Mouse (Mus musculus) kidney, postnatal 10 days (tissue): ENCODE measurements around the gene Cdhr2.
A peak's percentile ranks its signal among the peaks of the same experiment; 100 is the strongest.

ENCODE experiments used
- DNase-seq: peaks from one replicate; pipeline ENCODE4 v3.0.0; 2021; ENCODE audit warnings: mixed read lengths

The Cdhr2 gene

GRCm38 (mm10) chr13:54693558-54694347, 7.5 kb upstream of the Cdhr2 start, which contains the start of gene Rnf44:
TSS of gene Rnf44 (minus strand) at chr13:54693907.
- peak; percentile 99 for DNase-seq

DNA sequence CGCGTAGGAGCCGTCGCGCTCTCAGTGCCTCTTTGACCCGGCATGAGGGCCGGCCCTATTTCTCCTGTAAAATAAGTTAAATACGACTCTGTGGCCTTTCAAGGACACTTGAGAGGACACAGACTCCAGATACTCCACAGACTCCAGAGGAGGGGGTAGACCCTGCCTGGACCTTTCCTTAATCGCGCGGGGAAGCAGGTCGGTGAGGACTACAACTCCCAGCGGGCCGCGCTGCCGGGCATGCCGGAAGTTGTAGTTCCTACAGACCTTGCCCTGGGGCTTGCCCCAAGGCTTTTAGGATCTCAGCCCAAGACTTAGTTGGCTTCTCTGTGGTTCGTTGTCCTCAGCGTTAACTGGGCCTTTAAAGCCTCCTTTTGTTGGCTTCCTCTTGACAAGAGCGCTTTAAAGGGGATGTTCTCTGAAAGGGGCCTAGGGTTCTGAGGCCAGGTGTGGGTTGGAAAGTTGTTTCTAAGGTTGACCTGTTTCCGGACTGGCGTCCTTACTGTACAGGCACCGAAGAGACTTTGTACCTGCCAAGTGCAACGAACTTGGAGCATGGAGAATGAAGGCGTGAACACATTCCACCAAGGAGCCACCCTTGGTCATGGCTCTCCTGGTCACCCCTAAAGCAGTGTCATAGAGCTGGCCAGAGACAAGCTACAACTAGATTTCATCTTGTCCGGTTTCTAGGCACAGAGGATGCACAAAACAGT, 6.8 kb upstream of the Cdhr2 start:
- peak; percentile 92 for DNase-seq

DNA sequence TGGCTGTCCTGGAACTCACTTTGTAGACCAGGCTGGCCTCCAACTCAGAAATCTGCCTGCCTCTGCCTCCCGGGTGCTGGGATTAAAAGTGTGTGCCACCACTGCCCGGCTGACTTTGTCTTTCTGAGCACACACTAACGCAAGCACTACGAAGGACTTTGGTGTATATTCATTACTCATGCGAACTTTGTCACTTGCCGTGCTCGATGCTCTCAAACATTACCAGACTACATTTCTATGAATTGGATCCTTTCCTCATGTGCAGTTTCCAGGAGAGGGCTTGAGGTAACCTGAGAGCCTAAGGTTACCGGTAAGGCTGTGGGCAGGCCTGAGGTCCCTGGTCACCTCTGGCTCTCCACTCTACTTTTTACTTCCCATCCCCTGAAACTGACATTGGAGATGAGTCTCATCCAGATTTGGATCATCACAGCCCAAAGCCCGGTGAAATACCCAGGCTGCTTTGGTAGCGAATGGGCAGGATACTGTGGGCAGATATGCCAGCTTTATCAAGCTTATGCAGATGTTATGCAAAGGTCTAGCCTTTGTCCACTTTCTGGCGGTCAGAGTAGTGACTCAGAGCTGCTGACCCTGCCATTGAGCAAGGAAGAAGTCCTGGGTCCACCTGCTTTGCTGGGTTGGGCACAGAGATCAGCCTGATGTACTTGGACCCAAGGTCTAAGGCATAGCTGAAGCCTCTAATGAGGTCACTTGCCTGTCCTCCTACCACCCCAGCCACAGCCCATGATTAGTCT, 5.6 kb upstream of the Cdhr2 start:
- DNase-seq, result no peak

- no peak for DNase-seq
Observed at GRCm38 (mm10) chr13:54702507-54702906, 1.2 kb downstream of the Cdhr2 start.

DNA sequence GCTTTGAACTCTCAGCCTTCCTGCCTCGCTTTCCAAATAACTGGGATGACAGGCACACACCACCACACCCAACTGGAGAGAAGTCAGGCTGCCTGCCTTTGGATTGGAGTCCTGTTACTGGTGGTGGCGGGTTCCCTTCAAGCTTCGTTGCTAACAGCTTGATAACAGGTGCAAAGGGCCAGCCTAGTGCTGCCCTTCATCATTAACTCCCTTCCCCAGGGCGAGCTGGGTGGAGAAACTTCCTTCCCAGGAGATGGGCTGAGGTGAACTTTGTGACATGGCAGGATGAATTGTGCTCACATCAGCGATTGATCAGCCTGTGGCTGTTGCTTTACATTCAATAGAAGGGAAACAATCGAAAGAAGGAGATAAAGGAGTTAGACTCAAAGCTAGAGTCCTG, 3.6 kb downstream of the Cdhr2 start:
- DNase-seq, result no peak

- no peak for DNase-seq
Observed at GRCm38 (mm10) chr13:54710866-54711265, 9.6 kb downstream of the Cdhr2 start.

GRCm38 (mm10) chr13:54714393-54714792, 13.1 kb downstream of the Cdhr2 start:
- DNase-seq, result no peak

GRCm38 (mm10) chr13:54714996-54715395, 13.7 kb downstream of the Cdhr2 start:
- no peak for DNase-seq

- peak; percentile 63 for DNase-seq
Observed at GRCm38 (mm10) chr13:54716916-54717315, 15.7 kb downstream of the Cdhr2 start.

DNA sequence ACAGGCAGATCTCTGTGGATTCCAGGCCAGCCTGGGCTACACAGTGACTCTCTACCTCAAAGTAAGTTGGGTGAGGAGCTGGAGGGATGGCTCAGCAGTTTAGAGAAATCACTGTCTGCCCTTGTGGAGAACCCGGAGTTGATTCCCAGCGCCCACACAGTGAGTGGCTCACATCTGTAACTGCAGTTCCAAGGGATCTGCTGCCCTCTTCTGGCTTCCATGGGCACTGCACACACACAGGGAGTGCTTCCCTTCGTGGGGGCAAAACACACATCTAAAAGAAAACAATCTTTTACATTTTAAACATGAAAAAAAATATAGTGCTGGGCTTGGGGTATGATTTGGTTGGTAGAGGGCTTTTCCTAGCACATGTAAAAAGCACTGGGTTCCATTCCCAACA, 21.9 kb downstream of the Cdhr2 start:
- DNase-seq, result no peak

DNA sequence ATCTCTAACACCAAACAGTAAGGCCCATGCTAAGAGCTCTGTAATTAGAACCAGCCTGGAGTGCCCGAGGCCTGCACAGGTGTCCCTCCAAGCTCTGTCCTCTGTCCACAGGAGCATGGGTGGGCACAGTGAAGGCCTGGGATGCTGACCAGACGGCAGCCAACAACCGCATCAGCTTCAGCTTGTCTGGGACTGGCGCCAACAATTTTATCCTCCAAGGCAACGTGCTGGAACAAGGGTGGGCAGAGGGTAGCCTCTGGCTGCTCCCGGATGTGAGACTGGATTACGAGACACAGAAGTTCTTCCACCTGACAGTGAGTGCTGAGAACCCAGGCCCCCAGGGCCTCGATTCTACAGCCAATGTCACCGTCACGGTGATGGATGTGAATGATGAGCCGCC, 24.9 kb downstream of the Cdhr2 start:
- no peak for DNase-seq

DNA sequence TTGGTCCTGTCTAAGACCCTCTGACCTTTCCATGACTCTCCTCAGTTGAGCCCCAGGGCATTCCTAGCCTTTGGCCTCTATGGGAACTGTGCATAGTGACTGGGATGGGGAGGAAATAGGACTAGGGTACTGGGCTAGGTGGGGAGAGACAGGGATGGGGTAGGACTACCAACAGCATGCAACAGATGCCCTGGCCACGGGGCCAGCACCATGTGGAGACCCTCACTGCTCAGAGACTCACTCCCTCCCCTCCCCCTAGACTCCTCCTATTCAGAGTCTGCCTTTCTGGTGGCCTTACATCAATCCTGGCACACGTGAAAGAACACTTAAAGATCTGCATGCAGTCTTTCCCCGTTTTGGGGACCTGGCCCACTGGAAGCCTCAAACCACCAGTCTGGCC, 35.7 kb downstream of the Cdhr2 start:
- DNase-seq, result no peak

- DNase-seq, result peak; percentile 38
Observed at GRCm38 (mm10) chr13:54737488-54738212, 36.4 kb downstream of the Cdhr2 start.

- peak; percentile 12 for DNase-seq
Observed at GRCm38 (mm10) chr13:54738213-54738601, 36.9 kb downstream of the Cdhr2 start.

DNA sequence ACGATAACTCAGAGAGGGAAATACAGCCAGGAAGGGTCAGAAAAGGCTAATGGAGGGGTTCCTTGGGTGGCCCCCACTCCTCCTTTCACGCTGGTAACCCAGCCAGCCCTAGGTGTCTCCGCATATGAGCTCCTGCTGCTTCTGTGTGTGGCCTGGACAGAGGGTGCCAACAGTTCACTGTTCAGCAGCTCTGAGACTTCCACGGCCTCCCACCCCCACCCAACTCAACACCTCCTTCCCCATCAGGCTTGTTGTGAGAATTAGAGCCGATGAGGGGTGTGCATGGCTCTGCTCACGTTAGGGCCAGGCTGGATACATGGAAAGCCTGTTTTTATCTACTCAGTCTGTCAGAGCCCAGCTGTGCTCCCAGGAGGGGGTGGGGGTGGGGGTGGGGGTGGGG, 44.8 kb downstream of the Cdhr2 start:
- DNase-seq, result no peak

GRCm38 (mm10) chr13:54746896-54747295, 45.6 kb downstream of the Cdhr2 start:
- no peak for DNase-seq

GRCm38 (mm10) chr13:54748190-54748589, 46.9 kb downstream of the Cdhr2 start:
- DNase-seq, result no peak

DNA sequence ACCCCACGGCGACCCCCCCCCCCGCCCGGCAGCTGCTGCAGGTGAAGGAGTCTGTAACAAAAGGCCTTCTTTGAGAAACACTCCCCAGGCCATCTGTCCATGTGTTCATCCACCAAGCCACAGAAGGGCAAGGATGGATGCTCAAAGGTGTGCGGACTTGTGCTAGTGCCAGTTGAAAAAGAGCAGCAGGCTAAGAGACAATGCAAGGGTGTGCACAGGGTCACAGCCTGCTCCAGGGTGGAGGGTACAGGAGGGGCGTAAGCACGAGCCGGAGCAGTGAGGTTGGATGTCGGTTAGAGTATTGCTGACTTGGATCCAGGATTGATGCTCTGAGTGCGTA, 47.4 kb downstream of the Cdhr2 start:
- no peak for DNase-seq

DNA sequence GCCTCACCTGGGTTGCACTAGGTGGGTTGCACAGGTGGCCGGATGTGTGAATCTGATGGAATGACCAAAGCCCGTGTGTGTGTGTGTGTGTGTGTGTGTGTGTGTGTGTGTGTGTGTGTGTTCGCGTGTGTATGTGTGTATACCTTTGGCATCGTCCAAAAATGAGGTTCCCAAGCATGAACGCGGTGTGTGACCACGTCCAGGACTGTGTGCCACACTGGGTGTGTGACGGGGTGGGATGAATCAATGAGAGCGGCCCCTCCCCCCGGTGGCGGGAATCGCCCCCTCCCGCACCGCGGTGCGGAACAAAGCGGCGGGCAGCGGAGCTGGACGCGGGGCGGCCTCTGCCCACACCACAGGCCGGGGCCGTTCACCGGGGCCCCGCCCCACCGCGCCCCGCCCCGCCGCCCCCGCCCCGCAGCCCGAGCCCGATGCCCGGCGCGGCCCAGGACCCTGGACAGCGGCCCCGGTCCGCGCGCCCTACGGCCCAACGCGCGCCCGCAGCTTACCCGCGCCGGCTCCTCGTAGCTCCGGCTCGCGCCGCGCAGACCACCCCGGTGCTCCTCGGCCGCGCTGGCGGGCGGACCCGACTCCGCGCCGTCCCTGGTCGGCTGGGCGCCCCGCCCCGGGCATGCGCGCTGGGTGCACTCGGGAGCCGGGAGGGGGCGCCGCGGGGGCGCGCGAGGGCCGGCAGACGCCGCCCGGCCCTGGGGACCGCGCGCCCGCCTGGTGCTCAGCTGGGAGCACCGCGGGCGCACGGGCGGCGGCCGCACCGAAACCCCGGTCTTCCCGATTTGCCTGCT, 48.0 kb downstream of the Cdhr2 start:
- peak; percentile 70 for DNase-seq

DNA sequence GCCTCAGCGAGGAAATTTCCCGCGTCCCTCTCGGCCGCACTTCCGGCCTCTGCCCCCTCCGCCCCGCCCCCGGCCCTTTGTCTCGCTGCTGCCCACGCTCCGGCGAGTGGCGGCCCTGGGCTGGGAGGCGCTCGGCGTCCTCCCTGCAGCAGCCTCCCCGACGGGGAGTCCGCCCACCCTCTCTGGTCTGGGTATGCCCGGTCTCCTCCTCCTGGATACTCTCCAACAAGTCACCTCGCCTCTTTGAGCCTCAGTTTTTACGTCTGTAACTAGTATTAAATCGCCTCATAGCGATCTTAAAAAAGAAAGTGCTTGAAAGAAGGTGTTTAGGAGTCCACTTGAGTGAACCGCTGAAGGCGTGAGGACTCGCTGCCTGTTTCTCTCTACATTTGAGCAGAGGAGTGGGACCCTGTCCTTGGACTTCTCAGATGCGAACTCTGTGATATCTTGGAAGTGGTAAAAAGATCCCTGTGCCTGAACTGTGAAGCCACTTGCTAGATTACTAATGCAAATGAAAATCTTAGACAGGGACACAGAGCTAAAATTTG, 48.7 kb downstream of the Cdhr2 start, which contains the start of gene Gprin1:
Gene Gprin1 (minus strand): TSS at position 11 of the 548 bp plus-strand sequence.
- no peak for DNase-seq

GRCm38 (mm10) chr13:54750699-54751098, 49.4 kb downstream of the Cdhr2 start:
- peak; percentile 70 for DNase-seq

DNA sequence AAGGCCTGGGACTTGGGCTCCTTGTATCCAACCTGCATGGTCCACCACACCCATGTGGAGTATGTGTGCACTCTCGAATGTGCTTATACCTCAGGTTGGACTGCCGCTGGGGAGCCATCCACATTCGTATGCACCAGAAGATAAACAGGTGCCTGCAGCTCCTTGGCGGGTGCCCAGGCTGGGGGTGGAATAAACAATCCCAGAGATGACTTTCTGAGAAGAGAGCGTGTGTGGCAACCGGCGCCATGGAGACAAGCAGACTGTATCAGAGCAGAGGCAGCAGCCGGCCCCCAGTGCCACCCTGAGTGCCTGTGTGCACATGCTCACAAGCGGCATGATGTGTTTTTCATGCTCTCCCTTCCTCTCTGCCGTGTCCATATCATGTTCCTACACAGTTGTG, 51.4 kb downstream of the Cdhr2 start:
- no peak for DNase-seq
